Mouse (Mus musculus) kidney, embryonic 14.5 days (tissue): ENCODE measurements around the gene Gm6176. TPM values are rescaled to one million over a fixed set of nuclear protein-coding genes. Genes with fewer than 3 reads are reported as not detected.
"Not testable (repeated sequence)": the region's sequence is repeated elsewhere in the genome, so short reads cannot be mapped to it uniquely, and the experiment has no call there.

Experiments used
- ATAC-seq: fragments of 200-750 bp; cut with Nextera tagmentation; 2 replicates; pipeline ENCODE4 v1.8.0; 2017; ENCODE audit warnings: moderate number of reproducible peaks, mild to moderate bottlenecking, moderate TSS enrichment, moderate library complexity; ENCODE audit not compliant: low FRiP score, low TSS enrichment
- H3K27ac ChIP-seq: fragments of 300-500 bp; sonication (generic); 2 replicates; pipeline ENCODE4 v1.5.1; 2014; ENCODE audit warnings: low read depth, mild to moderate bottlenecking, low read length, moderate library complexity, mixed read lengths
- H3K27me3 ChIP-seq: fragments of 300-500 bp; sonication (generic); 2 replicates; pipeline ENCODE4 v1.6.1; 2014; ENCODE audit warnings: mild to moderate bottlenecking, low read length; ENCODE audit not compliant: control insufficient read depth, insufficient read depth
- H3K36me3 ChIP-seq: fragments of 300-500 bp; sonication (generic); 2 replicates; pipeline ENCODE4 v1.6.1; 2014; ENCODE audit warnings: low read length, mixed read lengths; ENCODE audit not compliant: control insufficient read depth, insufficient read depth
- H3K4me1 ChIP-seq: fragments of 300-500 bp; sonication (generic); 2 replicates; pipeline ENCODE4 v1.6.1; 2014; ENCODE audit warnings: low read length, mixed read lengths; ENCODE audit not compliant: control insufficient read depth, insufficient read depth
- H3K4me2 ChIP-seq: fragments of 300-500 bp; sonication (generic); replicated peaks from 2 replicates; pipeline ENCODE4 v1.6.1; 2014; ENCODE audit warnings: low read depth, mild to moderate bottlenecking, low read length
- H3K4me3 ChIP-seq: fragments of 300-500 bp; sonication (generic); 2 replicates; pipeline ENCODE4 v1.5.1; 2014; ENCODE audit warnings: mild to moderate bottlenecking, low read length
- H3K9ac ChIP-seq: fragments of 300-500 bp; sonication (generic); 2 replicates; pipeline ENCODE4 v1.6.1; 2014; ENCODE audit warnings: low read depth, mild to moderate bottlenecking, low read length, moderate library complexity
- H3K9me3 ChIP-seq: fragments of 300-500 bp; sonication (generic); 2 replicates; pipeline ENCODE4 v1.6.1; 2016; ENCODE audit warnings: low read length; ENCODE audit not compliant: control insufficient read depth
- WGBS: fragments of 180-500 bp; shearing (Covaris S2); extraction: QIAGEN DNeasy Blood & Tissue Kit; methylation state at CpG from one replicate; pipeline ENCODE4 v1.1.7; 2014; 5-methylcytosine and 5-hydroxymethylcytosine counted together
- polyA plus RNA-seq: library from polyadenylated mRNA; unstranded; fragments of >200 nt; fragmentation: Nextera tagmentation; extraction: Ambion mirVana; gene quantifications from 2 replicates; pipeline ENCODE4 v1.2.1, GENCODE M21; 2014

Gene Gm6176
- not detected in 2 replicates for polyA plus RNA-seq

DNA sequence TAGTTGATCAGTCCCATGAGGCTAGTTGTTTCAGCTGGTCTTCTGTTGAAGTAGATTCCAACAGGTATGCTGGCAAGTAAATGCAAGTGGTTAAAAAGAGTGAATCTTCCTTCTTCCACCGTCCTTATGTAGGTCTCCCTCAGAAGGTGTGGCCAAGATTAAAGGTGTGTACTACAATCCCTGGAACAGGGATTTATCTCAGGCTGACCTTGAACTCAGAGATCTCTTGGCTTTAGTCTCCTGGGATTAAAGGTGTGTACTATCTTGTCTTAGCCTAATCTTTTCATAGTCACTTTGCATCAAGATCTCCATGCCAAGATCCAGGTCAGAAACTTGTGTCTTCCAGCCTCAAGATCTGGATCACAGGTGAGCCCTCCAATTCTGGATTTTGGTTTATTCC, at the start of gene Gm6176:
Gene Gm6176, minus strand, starts transcription at position 101 of the 400 bp plus-strand sequence.
- H3K9me3 ChIP-seq, H3K27me3 ChIP-seq, H3K4me3 ChIP-seq, H3K27ac ChIP-seq, ATAC-seq, H3K36me3 ChIP-seq, H3K4me1 ChIP-seq, H3K4me2 ChIP-seq, H3K9ac ChIP-seq: not testable (repeated sequence)
- WGBS, result no CpG with 5 or more reads among the region's 1 CpGs

DNA sequence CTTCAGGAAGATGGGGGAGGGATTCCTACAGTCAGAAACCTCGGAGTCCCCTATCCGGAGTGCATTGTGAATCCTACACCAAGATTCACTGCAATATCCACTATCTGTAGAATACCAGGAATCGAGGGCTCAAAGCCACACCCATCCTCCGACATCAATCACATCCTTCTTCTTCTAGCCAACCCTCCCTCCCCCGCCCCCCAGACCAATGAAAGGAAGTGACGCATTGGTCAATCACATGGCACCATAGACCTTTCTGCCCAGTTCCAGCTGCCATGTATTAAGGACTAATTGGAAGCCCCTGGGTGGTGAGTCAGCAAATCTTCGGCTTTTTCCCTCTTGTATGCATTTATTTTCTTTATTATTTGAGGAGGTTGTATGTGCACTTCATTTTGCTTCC, 12.7 kb upstream of the Gm6176 start, which contains the start of gene Vmn1r139:
Gene Vmn1r139, plus strand, starts transcription at position 301 of the 400 bp plus-strand sequence.
- not testable (repeated sequence) for ATAC-seq, H3K27me3 ChIP-seq, H3K9me3 ChIP-seq, H3K4me2 ChIP-seq, H3K4me3 ChIP-seq, H3K4me1 ChIP-seq, H3K27ac ChIP-seq, H3K36me3 ChIP-seq, H3K9ac ChIP-seq
- no CpG with 5 or more reads among the region's 7 CpGs for WGBS

DNA sequence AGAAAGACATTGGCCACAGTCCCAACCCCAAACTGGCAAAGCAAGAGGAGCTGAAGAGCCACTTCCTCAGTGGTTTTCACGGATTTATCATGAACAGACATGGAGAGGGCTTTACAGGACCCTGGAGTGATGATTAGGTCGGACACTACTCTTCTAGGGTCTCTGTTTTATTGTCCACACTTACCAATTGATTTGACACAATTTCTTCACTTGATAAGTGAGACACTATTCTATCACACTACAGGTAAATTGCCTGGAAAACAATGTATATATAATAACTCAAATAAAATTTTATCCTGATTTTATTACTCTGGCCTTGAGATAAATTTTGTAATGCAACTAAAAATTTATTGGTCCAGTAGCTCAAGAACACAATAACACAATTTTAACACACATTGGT, 27.3 kb downstream of the Gm6176 start, which contains the start of gene Vmn1r138:
Gene Vmn1r138, minus strand, starts transcription at position 101 of the 400 bp plus-strand sequence.
- H3K4me2 ChIP-seq, ATAC-seq: not testable (repeated sequence)
- WGBS, result no CpG with 5 or more reads among the region's 2 CpGs

More for the DNA sequence above, 27.3 kb downstream of the Gm6176 start, which contains the start of gene Vmn1r138:
- H3K9me3 ChIP-seq, H3K36me3 ChIP-seq, H3K4me1 ChIP-seq, H3K27me3 ChIP-seq, H3K27ac ChIP-seq, H3K4me3 ChIP-seq, H3K9ac ChIP-seq: not testable (repeated sequence)

Other genes starting within 250 kb of the Gm6176 start
- not detected in 2 replicates for gene Vmn1r135, start 224.0 kb downstream of the Gm6176 start, polyA plus RNA-seq
- not detected in 2 replicates for gene Gm5725, start 212.0 kb downstream of the Gm6176 start, polyA plus RNA-seq
- gene Gm5891, start 135.0 kb downstream of the Gm6176 start, polyA plus RNA-seq, result not detected in 2 replicates
- gene Vmn1r137, start 61.7 kb downstream of the Gm6176 start, polyA plus RNA-seq, result not detected in 2 replicates
- not detected in 2 replicates for gene Vmn1r138, start 27.4 kb downstream of the Gm6176 start, polyA plus RNA-seq
- not detected in 2 replicates for gene Vmn1r139, start 12.8 kb upstream of the Gm6176 start, polyA plus RNA-seq
- gene Gm16451, start 61.9 kb upstream of the Gm6176 start, polyA plus RNA-seq, result not detected in 2 replicates
- not detected in 2 replicates for gene Gm10666, start 78.4 kb upstream of the Gm6176 start, polyA plus RNA-seq
- not detected in 2 replicates for gene Vmn1r142, start 107.7 kb upstream of the Gm6176 start, polyA plus RNA-seq
- gene Vmn1r143, start 133.1 kb upstream of the Gm6176 start, polyA plus RNA-seq, result not detected in 2 replicates
- not detected in 2 replicates for gene Gm8653, start 145.0 kb upstream of the Gm6176 start, polyA plus RNA-seq
- gene Gm8453, start 173.2 kb upstream of the Gm6176 start, polyA plus RNA-seq, result not detected in 2 replicates